Mouse (Mus musculus): ENCODE measurements around the gene Fhod1. TPM values are rescaled to one million over a fixed set of nuclear protein-coding genes. Genes with fewer than 3 reads are reported as not detected.

Fhod1 gene
- polyA plus RNA-seq, 1 experiment = 19.0 TPM

DNA sequence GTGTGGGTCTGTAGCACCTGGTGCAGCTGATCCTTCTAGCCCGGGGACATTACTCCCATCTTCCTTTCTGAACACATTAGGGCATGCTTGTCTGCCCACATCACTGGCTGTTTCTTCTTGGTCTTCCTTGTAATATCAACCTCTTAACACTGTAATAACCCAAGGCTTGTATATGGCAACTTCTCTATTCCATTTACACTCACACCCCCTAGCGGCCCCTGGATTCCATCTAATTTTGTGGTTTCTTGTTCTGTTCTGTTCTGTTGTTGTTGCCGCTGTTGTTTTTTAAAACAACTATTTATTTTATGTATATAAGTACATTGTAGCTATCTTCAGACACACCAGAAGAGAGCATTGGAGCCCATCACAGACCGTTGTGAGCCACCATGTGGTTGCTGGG is 60.8 kb downstream of the Fhod1 start:
- H3K4me3 ChIP-seq = no peak overlapping the region
- H3K36me3 ChIP-seq (ENCODE audit: control insufficient read depth, insufficient read depth) = peaks cover 1% of the 10 kb centered on the region
- no peak for TF ChIP-seq TCF3 (IDR thresholded peaks at IDR 0.05; ENCODE audit: insufficient read length, low read depth)
- no peak for TF ChIP-seq MYOG (IDR thresholded peaks at IDR 0.05; ENCODE audit: control insufficient read depth in 1 of 3, insufficient read depth in 1 of 3, insufficient read length in 2 of 3, low read depth in 2 of 3)
- TF ChIP-seq USF1 (IDR thresholded peaks at IDR 0.05; ENCODE audit: low read depth) = no peak
- TF ChIP-seq MAX (IDR thresholded peaks at IDR 0.05; ENCODE audit: low read depth) = no peak
- TF ChIP-seq POLR2AphosphoS2 (IDR thresholded peaks at IDR 0.05; ENCODE audit: insufficient read length, low read depth) = no peak
- TF ChIP-seq TCF12 (IDR thresholded peaks at IDR 0.05; ENCODE audit: insufficient read depth, poor library complexity, severe bottlenecking) = no peak
- no peak for TF ChIP-seq E2F4 (IDR thresholded peaks at IDR 0.05; ENCODE audit: insufficient read depth)
- TF ChIP-seq CEBPB (IDR thresholded peaks at IDR 0.05; ENCODE audit: insufficient read depth, poor library complexity, severe bottlenecking) = no peak
- TF ChIP-seq POLR2A (IDR thresholded peaks at IDR 0.05; ENCODE audit: insufficient read length, low read depth) = no peak
- no peak for TF ChIP-seq SRF (IDR thresholded peaks at IDR 0.05; ENCODE audit: control insufficient read depth, insufficient read length, low read depth)
- no peak for TF ChIP-seq REST (IDR thresholded peaks at IDR 0.05; ENCODE audit: insufficient read depth, insufficient read length)
- no peak for TF ChIP-seq MYOD1 (IDR thresholded peaks at IDR 0.05; ENCODE audit: control insufficient read depth in 1 of 3, insufficient read length in 2 of 3, low read depth in 2 of 3)
- H3K79me2 ChIP-seq (ENCODE audit: control insufficient read depth, insufficient read depth) = peaks cover 23% of the 10 kb centered on the region
- no peaks in the 10 kb centered on the region for H3K27me3 ChIP-seq (ENCODE audit: control insufficient read depth, insufficient read depth, insufficient read length)
- no peak overlapping the region for H3ac ChIP-seq (ENCODE audit: control insufficient read depth, insufficient read length)
- peak overlapping the region; percentile 87 for H3K4me2 ChIP-seq (ENCODE audit: low read depth)

- TF ChIP-seq MYOD1 (IDR thresholded peaks at IDR 0.05; ENCODE audit: control insufficient read depth in 1 of 3, insufficient read length in 2 of 3, low read depth in 2 of 3) (no peak), E2F4 (IDR thresholded peaks at IDR 0.05; ENCODE audit: insufficient read depth) (no peak), SRF (IDR thresholded peaks at IDR 0.05; ENCODE audit: control insufficient read depth, insufficient read length, low read depth) (no peak), REST (IDR thresholded peaks at IDR 0.05; ENCODE audit: insufficient read depth, insufficient read length) (no peak), POLR2AphosphoS2 (IDR thresholded peaks at IDR 0.05; ENCODE audit: insufficient read length, low read depth) (no peak), MYOG (IDR thresholded peaks at IDR 0.05; ENCODE audit: control insufficient read depth in 1 of 3, insufficient read depth in 1 of 3, insufficient read length in 2 of 3, low read depth in 2 of 3) (no peak), MAX (IDR thresholded peaks at IDR 0.05; ENCODE audit: low read depth) (no peak), CEBPB (IDR thresholded peaks at IDR 0.05; ENCODE audit: insufficient read depth, poor library complexity, severe bottlenecking) (no peak), POLR2A (IDR thresholded peaks at IDR 0.05; ENCODE audit: insufficient read length, low read depth) (no peak), TCF3 (IDR thresholded peaks at IDR 0.05; ENCODE audit: insufficient read length, low read depth) (no peak), TCF12 (IDR thresholded peaks at IDR 0.05; ENCODE audit: insufficient read depth, poor library complexity, severe bottlenecking) (no peak), USF1 (IDR thresholded peaks at IDR 0.05; ENCODE audit: low read depth) (no peak)
- peaks cover 4% of the 10 kb centered on the region for H3K36me3 ChIP-seq (ENCODE audit: control insufficient read depth, insufficient read depth)
- no peak overlapping the region for H3ac ChIP-seq (ENCODE audit: control insufficient read depth, insufficient read length)
- H3K4me2 ChIP-seq (ENCODE audit: low read depth) = no peak overlapping the region
- peaks cover 23% of the 10 kb centered on the region for H3K79me2 ChIP-seq (ENCODE audit: control insufficient read depth, insufficient read depth)
- no peaks in the 10 kb centered on the region for H3K27me3 ChIP-seq (ENCODE audit: control insufficient read depth, insufficient read depth, insufficient read length)
- H3K4me3 ChIP-seq = no peak overlapping the region
Observed at GRCm38 (mm10) chr8:105285514-105285913, 62.2 kb downstream of the Fhod1 start.

GRCm38 (mm10) chr8:105283074-105283473 is 64.7 kb downstream of the Fhod1 start:
- Histone ChIP-seq H3K36me3 (ENCODE audit: control insufficient read depth, insufficient read depth) (peaks cover 4% of the 10 kb centered on the region), H3ac (ENCODE audit: control insufficient read depth, insufficient read length) (no peak overlapping the region), H3K4me2 (ENCODE audit: low read depth) (no peak overlapping the region), H3K27me3 (ENCODE audit: control insufficient read depth, insufficient read depth, insufficient read length) (no peaks in the 10 kb centered on the region), H3K4me3 (no peak overlapping the region), H3K79me2 (ENCODE audit: control insufficient read depth, insufficient read depth) (peaks cover 18% of the 10 kb centered on the region)
- no peak for TF ChIP-seq CEBPB (IDR thresholded peaks at IDR 0.05; ENCODE audit: insufficient read depth, poor library complexity, severe bottlenecking)
- no peak for TF ChIP-seq MAX (IDR thresholded peaks at IDR 0.05; ENCODE audit: low read depth)
- TF ChIP-seq MYOG (IDR thresholded peaks at IDR 0.05; ENCODE audit: control insufficient read depth in 1 of 3, insufficient read depth in 1 of 3, insufficient read length in 2 of 3, low read depth in 2 of 3) = no peak
- TF ChIP-seq REST (IDR thresholded peaks at IDR 0.05; ENCODE audit: insufficient read depth, insufficient read length) = no peak
- no peak for TF ChIP-seq USF1 (IDR thresholded peaks at IDR 0.05; ENCODE audit: low read depth)
- no peak for TF ChIP-seq MYOD1 (IDR thresholded peaks at IDR 0.05; ENCODE audit: control insufficient read depth in 1 of 3, insufficient read length in 2 of 3, low read depth in 2 of 3)
- TF ChIP-seq POLR2AphosphoS2 (IDR thresholded peaks at IDR 0.05; ENCODE audit: insufficient read length, low read depth) = peak; percentile 81

DNA sequence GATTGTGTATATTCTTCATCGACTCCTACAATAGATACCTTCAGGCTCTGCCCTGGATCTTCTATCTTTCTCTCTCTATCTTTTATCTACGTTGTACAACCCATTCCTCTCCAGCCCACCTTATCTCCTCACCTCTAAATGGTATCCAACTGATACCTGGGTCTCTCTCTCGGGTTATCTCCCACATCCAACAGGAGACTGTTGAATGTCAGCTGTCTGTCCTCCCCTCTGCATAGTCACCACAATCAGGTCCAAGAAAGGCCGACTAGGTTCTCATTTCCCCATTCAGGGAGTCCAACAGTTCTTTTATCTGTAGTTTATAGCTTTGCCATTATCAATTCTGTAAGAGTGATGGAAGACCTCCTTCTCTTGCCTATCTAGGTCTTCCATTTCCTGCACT is 65.5 kb downstream of the Fhod1 start:
- H3K4me3 ChIP-seq = no peak overlapping the region
- no peak overlapping the region for H3ac ChIP-seq (ENCODE audit: control insufficient read depth, insufficient read length)
- H3K27me3 ChIP-seq (ENCODE audit: control insufficient read depth, insufficient read depth, insufficient read length) = no peaks in the 10 kb centered on the region
- TF ChIP-seq POLR2AphosphoS2 (IDR thresholded peaks at IDR 0.05; ENCODE audit: insufficient read length, low read depth) = no peak
- TF ChIP-seq TCF3 (IDR thresholded peaks at IDR 0.05; ENCODE audit: insufficient read length, low read depth) = no peak
- TF ChIP-seq SRF (IDR thresholded peaks at IDR 0.05; ENCODE audit: control insufficient read depth, insufficient read length, low read depth) = no peak
- TF ChIP-seq USF1 (IDR thresholded peaks at IDR 0.05; ENCODE audit: low read depth) = no peak
- TF ChIP-seq REST (IDR thresholded peaks at IDR 0.05; ENCODE audit: insufficient read depth, insufficient read length) = no peak
- no peak for TF ChIP-seq MYOD1 (IDR thresholded peaks at IDR 0.05; ENCODE audit: control insufficient read depth in 1 of 3, insufficient read length in 2 of 3, low read depth in 2 of 3)
- TF ChIP-seq MYOG (IDR thresholded peaks at IDR 0.05; ENCODE audit: control insufficient read depth in 1 of 3, insufficient read depth in 1 of 3, insufficient read length in 2 of 3, low read depth in 2 of 3) = no peak
- no peak for TF ChIP-seq MAX (IDR thresholded peaks at IDR 0.05; ENCODE audit: low read depth)
- TF ChIP-seq E2F4 (IDR thresholded peaks at IDR 0.05; ENCODE audit: insufficient read depth) = no peak
- no peak for TF ChIP-seq CEBPB (IDR thresholded peaks at IDR 0.05; ENCODE audit: insufficient read depth, poor library complexity, severe bottlenecking)
- TF ChIP-seq POLR2A (IDR thresholded peaks at IDR 0.05; ENCODE audit: insufficient read length, low read depth) = no peak
- no peak for TF ChIP-seq TCF12 (IDR thresholded peaks at IDR 0.05; ENCODE audit: insufficient read depth, poor library complexity, severe bottlenecking)
- H3K79me2 ChIP-seq (ENCODE audit: control insufficient read depth, insufficient read depth) = peaks cover 10% of the 10 kb centered on the region
- peaks cover 4% of the 10 kb centered on the region for H3K36me3 ChIP-seq (ENCODE audit: control insufficient read depth, insufficient read depth)
- H3K4me2 ChIP-seq (ENCODE audit: low read depth) = no peak overlapping the region
